Comparison of ENCODE assay signal across 26 mouse cellular contexts in the genomic region with DNA sequence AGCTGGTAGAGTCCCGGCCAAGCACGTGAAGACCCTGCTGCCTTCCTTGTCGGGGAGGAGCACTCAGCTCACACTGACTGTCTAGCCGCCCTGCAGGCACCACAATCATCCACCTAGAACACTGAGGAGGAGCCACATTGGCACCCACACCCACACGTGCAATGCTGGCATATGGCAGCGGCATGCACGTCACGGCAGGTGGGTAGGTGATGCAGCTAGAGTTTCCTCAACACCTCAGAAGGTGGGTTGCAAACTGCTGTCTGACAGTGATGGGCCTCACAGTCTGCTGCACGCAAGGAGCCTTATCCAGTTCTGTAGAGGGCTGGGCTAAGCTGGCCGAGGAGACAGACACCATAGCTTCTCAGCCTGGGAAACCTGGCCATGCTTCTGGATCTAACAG. TPM values are rescaled to one million over a fixed set of nuclear protein-coding genes. Genes with fewer than 3 reads are reported as not detected.
DNase-seq lines count a peak whose midpoint lies in the region; ATAC-seq lines count a peak whose summit lies in the region.
"Had no signal": no experiment of that assay in that cellular context is flagged by ENCODE, and none has a peak within 500 bp of the region (broad histone marks: within the 10 kb centered on the region; RNA-seq: fewer than 3 reads in every experiment).

No protein-coding gene starts in this region.

- H3K9me3 ChIP-seq in midbrain, embryonic 15.5 days, result no peaks in the 10 kb centered on the region
- H3K9me3 ChIP-seq: embryonic facial prominence, embryonic 12.5 days; forebrain, embryonic 15.5 days; heart, embryonic 10.5 days; heart, embryonic 15.5 days; intestine, embryonic 15.5 days; limb, embryonic 13.5 days; lung, embryonic 15.5 days; midbrain, embryonic 12.5 days; neural tube, embryonic 13.5 days had no signal

- no peak overlapping the region for H3K4me3 ChIP-seq in midbrain, embryonic 15.5 days
- H3K4me3 ChIP-seq: embryonic facial prominence, embryonic 12.5 days; forebrain, embryonic 15.5 days; heart, embryonic 10.5 days; heart, embryonic 15.5 days; intestine, embryonic 15.5 days; limb, embryonic 13.5 days; lung, embryonic 15.5 days; midbrain, embryonic 12.5 days; neural tube, embryonic 13.5 days had no signal

- no peak overlapping the region for H3K4me2 ChIP-seq in midbrain, embryonic 15.5 days
- H3K4me2 ChIP-seq: embryonic facial prominence, embryonic 12.5 days; forebrain, embryonic 15.5 days; heart, embryonic 15.5 days; intestine, embryonic 15.5 days; limb, embryonic 13.5 days; liver, embryonic 11.5 days; lung, embryonic 15.5 days; midbrain, embryonic 12.5 days; neural tube, embryonic 13.5 days had no signal

- WGBS in midbrain, embryonic 15.5 days, result 90% methylated on average over 10 of the region's 10 CpGs

- H3K9ac ChIP-seq in midbrain, embryonic 15.5 days, result no peak overlapping the region
- H3K9ac ChIP-seq: embryonic facial prominence, embryonic 12.5 days; forebrain, embryonic 15.5 days; heart, embryonic 15.5 days; intestine, embryonic 15.5 days; limb, embryonic 13.5 days; lung, embryonic 15.5 days; midbrain, embryonic 12.5 days; neural tube, embryonic 13.5 days had no signal

- H3K36me3 ChIP-seq in midbrain, embryonic 15.5 days (replicated peaks), result no peaks in the 10 kb centered on the region
- H3K36me3 ChIP-seq: embryonic facial prominence, embryonic 12.5 days; forebrain, embryonic 15.5 days; G1E; heart, embryonic 10.5 days; heart, embryonic 15.5 days; intestine, embryonic 15.5 days; limb, embryonic 13.5 days; lung, embryonic 15.5 days; midbrain, embryonic 12.5 days; neural tube, embryonic 13.5 days had no signal

- intact Hi-C loops in left cerebral cortex, postnatal 36 days (cut with DNase I), result no loop called here

- H3K27me3 ChIP-seq in midbrain, embryonic 15.5 days (replicated peaks), result no peaks in the 10 kb centered on the region
- H3K27me3 ChIP-seq: embryonic facial prominence, embryonic 12.5 days; forebrain, embryonic 15.5 days; heart, embryonic 15.5 days; intestine, embryonic 15.5 days; limb, embryonic 13.5 days; lung, embryonic 15.5 days; midbrain, embryonic 12.5 days; neural tube, embryonic 13.5 days had no signal

- ATAC-seq in midbrain, embryonic 15.5 days (replicated peaks), result no peak
- ATAC-seq: forebrain, embryonic 15.5 days; hindbrain, postnatal 0 days; intestine, embryonic 15.5 days had no signal

- H3K4me1 ChIP-seq in midbrain, embryonic 15.5 days, result no peaks in the 10 kb centered on the region
- H3K4me1 ChIP-seq: embryonic facial prominence, embryonic 12.5 days; forebrain, embryonic 15.5 days; heart, embryonic 15.5 days; intestine, embryonic 15.5 days; limb, embryonic 13.5 days; lung, embryonic 15.5 days; midbrain, embryonic 12.5 days; neural tube, embryonic 13.5 days had no signal

- DNase-seq in frontal cortex, adult 2 months (ENCODE audit: extremely low spot score in 1 of 2, low spot score in 1 of 2), result peak; percentile 70 to 82
- no peak for DNase-seq in frontal cortex, postnatal 14 days (ENCODE audit: low spot score in 2 of 2)
- DNase-seq in right cerebral cortex, adult 2 months (ENCODE audit: low spot score in 2 of 2), result peak; percentile 82 to 90
- no peak for DNase-seq in right cerebral cortex, postnatal 14 days
- DNase-seq in left cerebral cortex, postnatal 36 days (ENCODE audit: low spot score in 2 of 2), result peak; percentile 75 to 80
- DNase-seq in kidney, adult 9 months, result no peak
- DNase-seq: adrenal gland, postnatal 10 days; cerebellum, adult 11 months; cerebellum, adult 9-11 months; embryo, embryonic 11 days; gastrocnemius, postnatal 25 days; kidney, adult 8-10 months; kidney, postnatal 10 days had no signal

- H3K27ac ChIP-seq in midbrain, embryonic 15.5 days, result no peak overlapping the region
- H3K27ac ChIP-seq: embryonic facial prominence, embryonic 12.5 days; forebrain, embryonic 15.5 days; heart, embryonic 10.5 days; heart, embryonic 15.5 days; hindbrain, postnatal 0 days; intestine, embryonic 15.5 days; limb, embryonic 13.5 days; lung, embryonic 15.5 days; midbrain, embryonic 12.5 days; neural tube, embryonic 13.5 days had no signal

RNA-seq across cellular contexts. Expression of a gene that starts 51.2 kb away (rescaled TPM):
- polyA plus RNA-seq in frontal cortex, adult 2 months (2012; rRNA removed), result 22.4 and 25.7 TPM in 2 replicates
- total RNA-seq in left cerebral cortex, postnatal 36 days (2021), result 100 to 1,000 TPM in 1 of 2 experiments, 10 to 100 TPM in 1; 84.8 to 103 TPM
- polyA plus RNA-seq in midbrain, embryonic 15.5 days (2015; fragmentation: Nextera tagmentation; extraction: Ambion mirVana), result 14.7 and 15.9 TPM in 2 replicates
- polyA plus RNA-seq: G1E had no signal

Comparison
In these comparisons a context has a peak if more than half of its experiments do, and no peak if none do; other contexts are left out.
1. DNase-seq: peak in frontal cortex, adult 2 months (2 of 2), right cerebral cortex, adult 2 months (2 of 2) and left cerebral cortex, postnatal 36 days (2 of 2); none in frontal cortex, postnatal 14 days (0 of 2), right cerebral cortex, postnatal 14 days (single experiment) and kidney, adult 9 months (single experiment).